Mouse (Mus musculus): ENCODE data around the gene Eif4h.
"Not testable (repeated sequence)": the region's sequence is repeated elsewhere in the genome, so short reads cannot be mapped to it uniquely, and the experiment has no call there.

Gene Eif4h

GRCm38 (mm10) chr5:134650926-134651325 lies 11.6 kb upstream of the Eif4h start:
- in situ Hi-C loops (cut with MboI; ENCODE audit: low sequenced_read_pairs) = no loop called here

- in situ Hi-C loops (cut with MboI; ENCODE audit: low sequenced_read_pairs) = not testable (repeated sequence)
Observed at GRCm38 (mm10) chr5:134648976-134649375, 9.7 kb upstream of the Eif4h start.

GRCm38 (mm10) chr5:134647394-134647793 lies 8.1 kb upstream of the Eif4h start:
- in situ Hi-C loops (cut with MboI; ENCODE audit: low sequenced_read_pairs) = no loop called here

- in situ Hi-C loops (cut with MboI; ENCODE audit: low sequenced_read_pairs) = no loop called here
Observed at GRCm38 (mm10) chr5:134646461-134646860, 7.2 kb upstream of the Eif4h start.

GRCm38 (mm10) chr5:134644643-134645118 lies 5.4 kb upstream of the Eif4h start:
- in situ Hi-C loops (cut with MboI; ENCODE audit: low sequenced_read_pairs) = no loop called here

- in situ Hi-C loops (cut with MboI; ENCODE audit: low sequenced_read_pairs) = no loop called here
Observed at GRCm38 (mm10) chr5:134644121-134644520, 4.8 kb upstream of the Eif4h start.

- in situ Hi-C loops (cut with MboI; ENCODE audit: low sequenced_read_pairs) = no loop called here
Observed at GRCm38 (mm10) chr5:134640371-134640770, 1.1 kb upstream of the Eif4h start.

- in situ Hi-C loops (cut with MboI; ENCODE audit: low sequenced_read_pairs) = no loop called here
Observed at GRCm38 (mm10) chr5:134638461-134639268, 625 bp downstream of the Eif4h start.

GRCm38 (mm10) chr5:134637820-134638367 lies 1.4 kb downstream of the Eif4h start:
- in situ Hi-C loops (cut with MboI; ENCODE audit: low sequenced_read_pairs) = no loop called here

GRCm38 (mm10) chr5:134632841-134633240 lies 6.4 kb downstream of the Eif4h start:
- in situ Hi-C loops (cut with MboI; ENCODE audit: low sequenced_read_pairs) = no loop called here

- in situ Hi-C loops (cut with MboI; ENCODE audit: low sequenced_read_pairs) = no loop called here
Observed at GRCm38 (mm10) chr5:134630835-134631234, 8.5 kb downstream of the Eif4h start.

GRCm38 (mm10) chr5:134629508-134629907 lies 9.8 kb downstream of the Eif4h start:
- in situ Hi-C loops (cut with MboI; ENCODE audit: low sequenced_read_pairs) = no loop called here

GRCm38 (mm10) chr5:134622069-134622468 lies 17.2 kb downstream of the Eif4h start:
- in situ Hi-C loops (cut with MboI; ENCODE audit: low sequenced_read_pairs) = no loop called here

GRCm38 (mm10) chr5:134621099-134621640 lies 18.1 kb downstream of the Eif4h start:
- in situ Hi-C loops (cut with MboI; ENCODE audit: low sequenced_read_pairs) = no loop called here

- in situ Hi-C loops (cut with MboI; ENCODE audit: low sequenced_read_pairs) = no loop called here
Observed at GRCm38 (mm10) chr5:134620457-134620856, 18.8 kb downstream of the Eif4h start.

GRCm38 (mm10) chr5:134617071-134617470 lies 22.2 kb downstream of the Eif4h start:
- in situ Hi-C loops (cut with MboI; ENCODE audit: low sequenced_read_pairs) = loop anchor here (5.0 to 10.0 kb wide), 2 partner anchors 35 to 112 kb away; partner anchors contain the start of gene Rfc2

GRCm38 (mm10) chr5:134615780-134616179 lies 23.5 kb downstream of the Eif4h start:
- in situ Hi-C loops (cut with MboI; ENCODE audit: low sequenced_read_pairs) = loop anchor here (5.0 to 10.0 kb wide), 2 partner anchors 33 to 111 kb away; partner anchors contain the start of gene Rfc2

- in situ Hi-C loops (cut with MboI; ENCODE audit: low sequenced_read_pairs) = loop anchor here (5.0 to 10.0 kb wide), 2 partner anchors 33 to 111 kb away; partner anchors contain the start of gene Rfc2
Observed at GRCm38 (mm10) chr5:134615380-134615779, 23.9 kb downstream of the Eif4h start.

GRCm38 (mm10) chr5:134614802-134615201 lies 24.5 kb downstream of the Eif4h start, which contains the start of gene Lat2:
Gene Lat2 (minus strand): TSS chr5:134615025.
- in situ Hi-C loops (cut with MboI; ENCODE audit: low sequenced_read_pairs) = loop anchor here (5.0 to 10.0 kb wide), 2 partner anchors 33 to 110 kb away; partner anchors contain the start of gene Rfc2

GRCm38 (mm10) chr5:134614296-134614695 lies 25.0 kb downstream of the Eif4h start:
- in situ Hi-C loops (cut with MboI; ENCODE audit: low sequenced_read_pairs) = loop anchor here (10.0 kb wide), 1 partner anchor 109 kb away; no protein-coding TSS in a partner anchor

GRCm38 (mm10) chr5:134613727-134614126 lies 25.6 kb downstream of the Eif4h start:
- in situ Hi-C loops (cut with MboI; ENCODE audit: low sequenced_read_pairs) = loop anchor here (10.0 kb wide), 1 partner anchor 109 kb away; no protein-coding TSS in a partner anchor

Measured in CH12F3 (cell line).